Comparison of ENCODE assay signal across 22 mouse cellular contexts in genomic region chr2:21507449-21507848, GRCm38 (mm10).
"Had no signal": no experiment of that assay in that cellular context is flagged by ENCODE, and none has a peak within 500 bp of the region (broad histone marks: within the 10 kb centered on the region; RNA-seq: fewer than 3 reads in every experiment).

No protein-coding gene starts in this region.

- ATAC-seq: intestine, postnatal 0 days; liver, embryonic 12.5 days had no signal

- H3K4me2 ChIP-seq: limb, embryonic 13.5 days; liver, embryonic 12.5 days; liver, embryonic 15.5 days; lung, embryonic 15.5 days had no signal

- H3K27ac ChIP-seq: kidney, postnatal 0 days; layer of hippocampus, adult 2 months; limb, embryonic 10.5 days; limb, embryonic 13.5 days; liver, embryonic 12.5 days; liver, embryonic 15.5 days; lung, embryonic 15.5 days; midbrain, embryonic 10.5 days; stomach, postnatal 0 days had no signal

- H3K27me3 ChIP-seq: limb, embryonic 13.5 days; liver, embryonic 12.5 days; liver, embryonic 15.5 days; lung, embryonic 15.5 days; megakaryocyte, embryonic 14.5 days had no signal

- H3K9ac ChIP-seq: limb, embryonic 13.5 days; liver, embryonic 12.5 days; liver, embryonic 15.5 days; lung, embryonic 15.5 days had no signal

- H3K4me3 ChIP-seq: layer of hippocampus, adult 2 months; limb, embryonic 10.5 days; limb, embryonic 13.5 days; liver, embryonic 12.5 days; liver, embryonic 15.5 days; lung, embryonic 15.5 days; megakaryocyte, embryonic 14.5 days; midbrain, embryonic 10.5 days had no signal

- H3K4me1 ChIP-seq: limb, embryonic 10.5 days; limb, embryonic 13.5 days; liver, embryonic 12.5 days; liver, embryonic 15.5 days; lung, embryonic 15.5 days; megakaryocyte, embryonic 14.5 days; midbrain, embryonic 10.5 days had no signal

- H3K9me3 ChIP-seq: limb, embryonic 10.5 days; limb, embryonic 13.5 days; liver, embryonic 12.5 days; liver, embryonic 15.5 days; lung, embryonic 15.5 days; megakaryocyte, embryonic 14.5 days; midbrain, embryonic 10.5 days had no signal

- H3K36me3 ChIP-seq: limb, embryonic 10.5 days; limb, embryonic 13.5 days; liver, embryonic 12.5 days; liver, embryonic 15.5 days; lung, embryonic 15.5 days; midbrain, embryonic 10.5 days had no signal

- DNase-seq: kidney, adult 2 months; kidney, postnatal 25 days; layer of hippocampus, adult 9-11 months; liver; lung, adult 18-20 months; lung, postnatal 10 days; lung, postnatal 36 days; midbrain, embryonic 14.5 days; right cerebral cortex, postnatal 4 days; thymus, adult 2 months; thymus, postnatal 14 days had no signal
